Mouse (Mus musculus) intestine, embryonic 16.5 days (tissue): ENCODE measurements around the gene Gm10330. TPM values are rescaled to one million over a fixed set of nuclear protein-coding genes. Genes with fewer than 3 reads are reported as not detected.
"Not testable (repeated sequence)": the region's sequence is repeated elsewhere in the genome, so short reads cannot be mapped to it uniquely, and the experiment has no call there.

Experiments used
- ATAC-seq: fragments of 200-750 bp; cut with Nextera tagmentation; 2 replicates; pipeline ENCODE4 v1.8.0; 2017; ENCODE audit warnings: moderate TSS enrichment, moderate library complexity
- H3K27ac ChIP-seq: fragments of 300-500 bp; sonication (generic); 2 replicates; pipeline ENCODE4 v1.5.1; 2014; ENCODE audit warnings: mild to moderate bottlenecking, low read length
- H3K27me3 ChIP-seq: fragments of 300-500 bp; sonication (generic); replicated peaks from 2 replicates; pipeline ENCODE4 v1.6.1; 2014; ENCODE audit warnings: low read length, control low read depth, mixed read lengths; ENCODE audit not compliant: control insufficient read depth, insufficient read depth
- H3K36me3 ChIP-seq: fragments of 300-500 bp; sonication (generic); 2 replicates; pipeline ENCODE4 v1.6.1; 2014; ENCODE audit warnings: low read length, control low read depth; ENCODE audit not compliant: control insufficient read depth, insufficient read depth
- H3K4me1 ChIP-seq: fragments of 300-500 bp; sonication (generic); 2 replicates; pipeline ENCODE4 v1.6.1; 2014; ENCODE audit warnings: low read length, control low read depth, mixed read lengths; ENCODE audit not compliant: control insufficient read depth, insufficient read depth
- H3K4me2 ChIP-seq: fragments of 300-500 bp; sonication (generic); 2 replicates; pipeline ENCODE4 v1.6.1; 2014; ENCODE audit warnings: low read depth, low read length, control low read depth
- H3K4me3 ChIP-seq: fragments of 300-500 bp; sonication (generic); 2 replicates; pipeline ENCODE4 v1.5.1; 2014; ENCODE audit warnings: mild to moderate bottlenecking, low read length
- H3K9ac ChIP-seq: fragments of 300-500 bp; sonication (generic); 2 replicates; pipeline ENCODE4 v1.6.1; 2014; ENCODE audit warnings: low read depth, low read length
- H3K9me3 ChIP-seq: fragments of 300-500 bp; sonication (generic); 2 replicates; pipeline ENCODE4 v1.6.1; 2016; ENCODE audit warnings: low read length, control low read depth; ENCODE audit not compliant: control insufficient read depth
- WGBS: fragments of 180-500 bp; shearing (Covaris S2); extraction: QIAGEN DNeasy Blood & Tissue Kit; methylation state at CpG from one replicate; pipeline ENCODE4 v1.1.7; 2014; 5-methylcytosine and 5-hydroxymethylcytosine counted together
- polyA plus RNA-seq: library from polyadenylated mRNA; unstranded; fragments of >200 nt; fragmentation: Nextera tagmentation; extraction: Ambion mirVana; gene quantifications from 2 replicates; pipeline ENCODE4 v1.2.1, GENCODE M21; 2015

Gene Gm10330
- 0.38 and 0.43 TPM in 2 replicates for polyA plus RNA-seq

DNA sequence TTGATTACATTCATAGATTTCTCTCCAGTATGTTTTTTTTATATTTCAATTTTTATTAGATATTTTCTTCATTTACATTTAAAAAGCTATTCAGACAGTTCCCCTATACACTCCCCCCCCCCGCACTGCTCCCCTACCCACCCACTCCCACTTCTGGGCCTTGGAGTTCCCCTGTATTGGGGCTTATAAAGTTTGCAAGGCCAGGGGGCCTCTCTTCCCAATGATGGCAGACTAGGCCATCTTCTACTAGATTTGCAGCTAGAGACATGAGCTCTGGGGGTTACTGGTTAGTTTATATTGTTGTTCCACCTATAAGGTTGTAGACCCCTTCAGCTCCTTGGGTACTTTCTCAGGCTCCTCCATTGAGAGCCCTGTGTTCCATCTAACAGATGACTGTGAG lies at the start of gene Gm10330:
Gene Gm10330, minus strand, starts transcription at position 101 of the 400 bp plus-strand sequence.
- not testable (repeated sequence) for ATAC-seq, H3K27ac ChIP-seq, H3K9me3 ChIP-seq, H3K36me3 ChIP-seq, H3K27me3 ChIP-seq, H3K9ac ChIP-seq, H3K4me2 ChIP-seq, H3K4me3 ChIP-seq, H3K4me1 ChIP-seq
- 96% methylated on average over 1 of the region's 1 CpGs for WGBS

DNA sequence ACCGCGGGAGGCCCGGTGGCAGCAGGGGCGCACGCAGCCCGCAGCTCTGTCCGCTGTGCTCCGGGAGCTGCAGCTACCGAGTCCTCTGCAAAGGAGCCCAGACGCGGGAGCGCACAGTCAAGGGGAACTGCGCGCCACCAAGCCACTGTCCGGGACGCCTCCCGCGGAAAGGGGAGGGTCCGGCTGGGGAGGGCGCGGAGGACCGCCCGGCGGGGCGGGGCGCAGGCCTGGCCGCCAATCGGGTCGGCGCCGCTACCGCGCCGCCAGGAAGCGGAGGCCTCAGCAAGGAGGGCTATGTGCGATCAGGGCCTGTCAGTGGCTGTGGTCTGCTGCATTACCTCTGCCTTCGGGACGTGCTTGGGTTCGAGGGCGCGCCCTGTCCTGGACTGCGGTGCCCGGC lies 20.7 kb upstream of the Gm10330 start:
- not testable (repeated sequence) for H3K27me3 ChIP-seq, H3K27ac ChIP-seq, H3K9me3 ChIP-seq, H3K36me3 ChIP-seq, H3K9ac ChIP-seq, H3K4me2 ChIP-seq, ATAC-seq, H3K4me1 ChIP-seq
- H3K4me3 ChIP-seq = peak overlapping the region; percentile 31; the same call in 1 of the 2 replicates
- 17% methylated on average over 43 of the region's 43 CpGs for WGBS

GRCm38 (mm10) chr12:23800366-23800765 lies 20.3 kb upstream of the Gm10330 start:
- H3K4me3 ChIP-seq = peak overlapping the region; percentile 31; the same call in 1 of the 2 replicates
- not testable (repeated sequence) for H3K9ac ChIP-seq, H3K4me1 ChIP-seq, H3K9me3 ChIP-seq, H3K4me2 ChIP-seq, ATAC-seq, H3K27me3 ChIP-seq, H3K36me3 ChIP-seq, H3K27ac ChIP-seq
- WGBS = 9% methylated on average over 26 of the region's 48 CpGs
